Mouse (Mus musculus): ENCODE results near the gene Celf5. TPM values are rescaled to one million over a fixed set of nuclear protein-coding genes. Genes with fewer than 3 reads are reported as not detected.

The Celf5 gene
- polyA plus RNA-seq, 1 experiment, result 0.05 TPM

DNA sequence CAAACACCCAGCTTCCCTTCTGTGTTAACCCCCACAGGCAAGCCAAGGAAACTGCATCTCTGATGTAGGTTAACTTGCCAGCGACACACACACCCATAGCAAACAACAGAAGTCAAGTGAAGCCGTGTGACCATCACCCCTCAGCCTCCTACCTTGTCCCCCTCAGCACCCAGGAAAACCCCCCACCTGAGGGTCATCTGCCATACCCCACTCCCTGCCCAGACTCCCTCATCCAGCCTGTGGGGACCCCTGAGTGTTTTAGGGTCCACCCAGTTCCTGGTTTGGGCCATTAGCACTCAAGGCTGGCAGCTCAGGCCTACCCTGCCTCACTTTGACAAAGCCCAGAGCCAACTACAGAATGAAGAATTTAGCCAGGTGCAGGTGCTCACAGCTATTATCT is 16.4 kb downstream of the Celf5 start:
- TF ChIP-seq GATA1 (IDR thresholded peaks at IDR 0.05; ENCODE audit: low read length), result no peak

DNA sequence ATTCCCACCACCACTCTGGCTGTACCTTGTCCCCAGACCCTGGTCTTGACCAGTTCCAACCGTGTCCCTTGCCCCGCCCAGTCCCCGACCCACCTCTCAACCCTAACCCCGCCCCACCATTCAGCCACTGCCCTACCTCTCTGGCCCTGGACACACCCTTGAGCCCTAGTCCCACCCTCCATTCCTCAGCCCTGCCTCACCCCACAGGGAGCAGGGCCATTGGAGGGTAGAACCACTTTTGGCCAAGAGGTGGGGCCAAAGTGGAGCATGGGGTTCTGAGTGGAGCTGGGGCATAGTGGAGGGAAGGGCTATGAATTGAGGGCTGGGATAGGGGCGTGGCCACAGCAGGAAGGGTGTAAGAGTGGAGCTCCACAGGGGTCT is 17.3 kb downstream of the Celf5 start:
- TF ChIP-seq GATA1 (IDR thresholded peaks at IDR 0.05; ENCODE audit: low read length), result no peak

GRCm38 (mm10) chr10:81464405-81465264 is 17.9 kb downstream of the Celf5 start:
- TF ChIP-seq GATA1 (IDR thresholded peaks at IDR 0.05; ENCODE audit: low read length), result no peak

- TF ChIP-seq GATA1 (IDR thresholded peaks at IDR 0.05; ENCODE audit: low read length), result no peak
Measured at GRCm38 (mm10) chr10:81463531-81463930, 19.0 kb downstream of the Celf5 start.

DNA sequence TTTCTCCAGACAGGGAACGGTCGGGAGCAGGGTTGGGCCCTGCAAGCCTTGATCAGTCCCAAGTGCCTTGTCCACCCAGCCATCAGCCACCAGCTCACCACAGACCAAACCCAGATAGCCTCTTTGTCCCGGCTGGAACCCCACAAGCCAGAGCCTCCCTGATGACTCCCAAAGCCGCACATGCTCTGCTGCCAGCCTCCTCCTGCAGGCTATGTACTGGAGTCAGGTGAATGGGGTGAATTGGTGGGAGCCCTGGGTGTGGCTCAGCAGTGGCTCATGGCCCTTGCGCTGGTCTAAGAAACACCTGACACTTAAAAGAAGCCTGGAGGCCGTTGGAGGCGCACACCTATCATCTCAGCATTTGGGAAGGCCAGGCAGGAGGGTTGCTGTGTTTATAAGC is 19.6 kb downstream of the Celf5 start:
- no peak for TF ChIP-seq GATA1 (IDR thresholded peaks at IDR 0.05; ENCODE audit: low read length)

- TF ChIP-seq GATA1 (IDR thresholded peaks at IDR 0.05; ENCODE audit: low read length), result no peak
Measured at GRCm38 (mm10) chr10:81462415-81462804, 20.1 kb downstream of the Celf5 start.

DNA sequence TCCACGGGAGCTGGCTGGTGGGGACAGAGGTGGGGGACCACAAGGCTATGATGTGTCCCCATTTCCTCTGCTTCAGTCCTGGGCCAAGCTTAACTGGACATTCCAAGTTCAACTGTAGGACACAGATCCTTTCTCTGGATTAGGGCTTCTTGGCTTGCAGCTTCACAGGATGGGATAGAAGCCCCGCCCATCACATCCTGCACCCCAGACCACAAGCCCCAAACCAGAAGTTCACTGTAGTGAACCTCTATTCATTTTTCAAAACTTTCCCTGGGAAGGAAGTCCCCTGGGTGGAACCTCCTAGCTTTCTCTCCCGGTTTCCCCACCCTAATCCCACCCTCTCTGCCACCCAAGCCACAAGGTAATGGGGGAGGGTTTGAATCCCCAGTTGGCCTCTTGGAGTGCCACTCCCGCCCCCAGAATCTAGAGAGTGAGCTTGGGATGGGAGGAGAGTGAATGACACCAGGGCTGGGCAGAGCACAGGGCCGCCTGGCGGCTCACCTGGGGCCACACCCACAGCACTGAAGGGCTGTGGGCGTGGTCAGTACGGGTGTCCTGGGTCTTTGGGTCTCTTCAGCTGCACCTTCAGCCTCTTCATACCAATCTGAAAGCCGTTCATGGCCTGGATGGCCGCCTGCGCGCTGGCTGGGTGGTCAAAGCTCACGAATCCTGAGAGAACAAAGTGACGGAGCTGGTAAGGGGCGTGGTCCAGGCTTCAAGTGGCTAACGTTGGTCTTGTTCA is 20.7 kb downstream of the Celf5 start:
- TF ChIP-seq GATA1 (IDR thresholded peaks at IDR 0.05; ENCODE audit: low read length), result no peak

DNA sequence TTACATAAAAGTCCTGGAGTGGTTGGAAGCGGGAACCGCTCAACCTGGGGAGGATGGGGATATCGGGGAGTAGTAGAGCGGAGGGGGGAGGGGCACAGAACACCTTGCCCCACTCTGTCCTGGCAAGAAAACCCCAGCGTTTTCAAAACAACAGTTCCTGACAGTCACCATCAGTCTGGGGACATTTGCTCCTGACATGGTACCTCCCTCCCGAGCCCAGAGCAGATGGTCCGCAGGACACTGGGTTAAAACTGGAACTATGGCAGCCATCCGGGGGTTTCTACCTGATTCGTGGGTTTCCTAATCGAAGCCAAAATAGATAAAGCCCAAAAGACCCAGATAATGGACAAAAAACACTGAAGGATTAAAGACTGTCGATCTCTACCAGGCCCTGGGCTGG is 21.6 kb downstream of the Celf5 start:
- TF ChIP-seq GATA1 (IDR thresholded peaks at IDR 0.05; ENCODE audit: low read length), result no peak

DNA sequence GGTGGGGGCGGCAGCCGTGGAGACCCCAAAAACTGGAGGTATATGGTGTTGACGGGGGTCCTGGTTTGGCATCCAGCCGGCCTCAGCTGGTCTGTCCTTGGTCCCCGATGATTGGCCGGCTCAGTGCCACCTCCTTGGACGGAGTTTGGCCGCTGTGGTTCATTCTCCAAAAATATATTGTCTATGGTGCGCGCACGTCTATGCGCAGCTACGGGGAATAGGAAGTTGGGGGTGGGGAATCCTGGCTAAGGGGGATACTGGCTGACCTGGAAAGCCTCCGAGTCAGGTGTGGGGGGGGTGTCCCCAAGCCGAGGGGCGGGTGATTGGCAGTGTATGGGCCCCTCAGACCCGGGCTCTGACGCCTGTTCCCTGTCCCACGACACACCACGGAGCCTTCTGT is 22.0 kb downstream of the Celf5 start:
- TF ChIP-seq GATA1 (IDR thresholded peaks at IDR 0.05; ENCODE audit: low read length), result no peak

DNA sequence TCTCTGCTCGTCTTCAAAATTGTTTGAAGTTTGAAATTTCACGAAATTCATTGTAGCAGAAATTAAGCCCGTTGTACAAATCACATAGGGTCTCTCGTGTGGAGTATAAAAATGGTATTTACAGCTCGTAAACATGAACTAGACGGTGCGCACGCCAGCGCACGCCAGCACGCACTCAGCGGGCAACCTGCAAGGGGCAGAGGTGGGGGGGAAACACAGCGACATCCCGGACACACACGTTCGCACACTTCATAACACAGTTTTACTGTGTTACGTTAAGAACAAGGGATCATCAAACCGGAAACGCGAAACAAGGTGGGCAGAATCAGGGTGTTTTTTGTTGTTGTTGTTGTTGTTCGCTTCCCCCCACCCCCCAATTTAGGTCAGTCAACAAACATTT is 23.1 kb downstream of the Celf5 start:
- TF ChIP-seq GATA1 (IDR thresholded peaks at IDR 0.05; ENCODE audit: low read length), result no peak

DNA sequence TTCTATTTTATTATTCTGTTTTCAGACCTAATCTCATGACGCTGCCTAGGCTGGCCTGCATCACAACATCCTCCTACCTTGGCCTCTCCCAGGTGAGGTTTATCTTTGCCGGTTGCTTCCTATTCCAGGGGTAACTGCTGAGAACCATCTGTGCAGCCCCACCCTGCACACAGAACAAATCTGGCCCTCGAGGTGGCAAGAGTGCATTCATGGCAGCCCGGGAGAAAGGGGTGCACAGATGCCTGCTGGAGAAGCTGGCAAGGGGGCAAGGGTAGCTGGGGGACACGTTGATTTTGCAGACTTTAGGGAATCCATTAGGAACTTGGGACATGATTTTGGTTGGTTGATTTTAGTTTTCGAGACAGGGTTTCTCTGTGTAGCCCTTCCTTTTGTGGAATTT is 24.2 kb downstream of the Celf5 start:
- TF ChIP-seq GATA1 (IDR thresholded peaks at IDR 0.05; ENCODE audit: low read length), result no peak

GRCm38 (mm10) chr10:81457624-81458023 is 24.9 kb downstream of the Celf5 start:
- TF ChIP-seq GATA1 (IDR thresholded peaks at IDR 0.05; ENCODE audit: low read length), result no peak

GRCm38 (mm10) chr10:81456983-81457563 is 25.4 kb downstream of the Celf5 start:
- no peak for TF ChIP-seq GATA1 (IDR thresholded peaks at IDR 0.05; ENCODE audit: low read length)

DNA sequence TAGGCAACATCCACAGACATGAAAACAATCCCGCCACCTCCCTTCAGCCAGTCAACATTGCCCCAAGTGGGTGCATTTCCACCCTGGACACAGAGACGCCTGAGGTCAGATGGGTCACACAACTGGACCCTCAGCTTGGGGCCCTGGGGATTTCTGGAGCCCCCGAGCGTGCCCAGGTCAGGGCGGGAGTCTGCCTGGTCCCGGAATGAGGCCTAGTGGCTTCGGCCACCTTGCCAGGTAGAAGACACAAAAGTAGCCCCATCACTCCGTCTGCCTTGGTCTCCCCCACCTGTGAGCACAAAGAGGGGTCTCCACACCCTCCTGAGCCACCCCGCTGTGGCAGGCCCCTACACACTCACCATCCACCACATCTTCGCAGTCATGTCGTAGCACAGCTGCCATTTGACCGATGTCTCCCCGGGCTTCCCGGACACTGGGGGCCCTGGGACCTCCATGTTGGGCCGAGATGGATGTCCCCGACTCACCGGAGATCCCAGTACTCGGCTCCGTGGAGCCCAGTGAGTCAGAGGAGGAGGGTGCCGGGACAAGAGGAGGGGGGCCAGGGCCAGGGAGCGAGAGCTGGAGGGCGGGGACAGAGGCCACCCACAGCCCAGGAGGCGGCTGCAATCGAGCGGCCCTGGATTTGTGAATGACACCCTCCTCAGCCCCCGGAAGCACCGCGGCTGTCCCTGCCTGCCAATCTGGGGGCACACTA is 27.2 kb downstream of the Celf5 start, which contains the start of gene Nfic:
Gene Nfic, minus strand, starts transcription at position 455 of the 715 bp plus-strand sequence.
- TF ChIP-seq GATA1 (IDR thresholded peaks at IDR 0.05; ENCODE audit: low read length), result no peak

GRCm38 (mm10) chr10:81454106-81454505 is 28.4 kb downstream of the Celf5 start:
- no peak for TF ChIP-seq GATA1 (IDR thresholded peaks at IDR 0.05; ENCODE audit: low read length)

- no peak for TF ChIP-seq GATA1 (IDR thresholded peaks at IDR 0.05; ENCODE audit: low read length)
Measured at GRCm38 (mm10) chr10:81452947-81453288, 29.6 kb downstream of the Celf5 start.
